Mouse (Mus musculus) ES-E14 (cell line): ENCODE results near the gene Zfp709. TPM values are rescaled to one million over a fixed set of nuclear protein-coding genes. Genes with fewer than 3 reads are reported as not detected.

Experiments
- DNase-seq: peaks from one replicate; pipeline ENCODE4 v3.0.0-alpha.2; 2013; ENCODE audit warnings: low read depth, low spot score
- H3K27ac ChIP-seq: 2 replicates; pipeline ENCODE4 v1.5.1; 2012; ENCODE audit warnings: low read depth, mild to moderate bottlenecking, low read length, moderate library complexity, mixed read lengths; ENCODE audit not compliant: poor library complexity, insufficient read depth, severe bottlenecking
- H3K36me3 ChIP-seq: 2 replicates; pipeline ENCODE4 v1.6.1; 2012; ENCODE audit warnings: mild to moderate bottlenecking, low read length, moderate library complexity, mixed read lengths; ENCODE audit not compliant: control insufficient read depth, poor library complexity, insufficient read depth, severe bottlenecking
- H3K4me1 ChIP-seq, 2 experiments: fragments of 150-350 bp in 1 of 2; sonication (generic) in 1 of 2; 2 replicates each; pipeline ENCODE4 v1.6.1; 2012; ENCODE audit warnings: low read length in 2 of 2, mild to moderate bottlenecking in 1 of 2, mixed read lengths in 1 of 2; ENCODE audit not compliant: control insufficient read depth in 2 of 2, insufficient read depth in 2 of 2, poor library complexity in 1 of 2
- H3K4me3 ChIP-seq, 2 experiments: fragments of 150-350 bp in 1 of 2; sonication (generic) in 1 of 2; 2 replicates each; pipeline ENCODE4 v1.5.1; 2012; ENCODE audit warnings: low read length in 2 of 2, low read depth in 1 of 2, mild to moderate bottlenecking in 1 of 2, mixed read lengths in 1 of 2; ENCODE audit not compliant: insufficient read depth in 1 of 2, poor library complexity in 1 of 2, severe bottlenecking in 1 of 2
- H3K9ac ChIP-seq: 2 replicates; pipeline ENCODE4 v1.6.1; 2012; ENCODE audit warnings: low read depth, mild to moderate bottlenecking, low read length, mixed read lengths; ENCODE audit not compliant: poor library complexity, insufficient read depth, severe bottlenecking
- H3K9me3 ChIP-seq: fragments of 150-350 bp; sonication (generic); 2 replicates; pipeline ENCODE4 v1.6.1; 2012; ENCODE audit warnings: low read depth, mild to moderate bottlenecking, low read length; ENCODE audit not compliant: control insufficient read depth, insufficient read depth
- CHD2 ChIP-seq: IDR thresholded peaks from 2 replicates; pipeline ENCODE4 v1.6.1; 2014; ENCODE audit warnings: mild to moderate bottlenecking, low read depth, low read length, inconsistent platforms
- HCFC1 ChIP-seq: IDR thresholded peaks from 2 replicates; pipeline ENCODE4 v1.6.1; 2012; ENCODE audit warnings: low read length, inconsistent platforms, borderline replicate concordance; ENCODE audit not compliant: insufficient read depth
- MAFK ChIP-seq: IDR thresholded peaks from 2 replicates; pipeline ENCODE4 v1.6.1; 2014; ENCODE audit warnings: mild to moderate bottlenecking, low read depth, low read length, inconsistent platforms; ENCODE audit not compliant: insufficient read depth
- ZC3H11A ChIP-seq: IDR thresholded peaks from 2 replicates; pipeline ENCODE4 v1.6.1; 2012; ENCODE audit warnings: low read depth, mild to moderate bottlenecking, inconsistent platforms, low read length, borderline replicate concordance
- ZNF384 ChIP-seq: IDR thresholded peaks from 2 replicates; pipeline ENCODE4 v1.6.1; 2012; ENCODE audit warnings: low read depth, low read length, inconsistent platforms
- in situ Hi-C, 2 experiments: fragments of 600-800 bp; cut with MboI; formaldehyde crosslinking; loops; one replicate each; pipeline ENCODE4 v1.15.1; 2025; ENCODE audit warnings: low sequenced_read_pairs in 2 of 2, inconsistent platforms in 1 of 2; ENCODE audit not compliant: unreplicated experiment in 2 of 2
- total RNA-seq: library from RNA; depleted of rRNA; stranded (reverse); fragments of 300-350 nt; gene quantifications from 2 replicates; pipeline ENCODE4 v1.2.3, GENCODE M21; 2012; rRNA removed

Zfp709 gene
- total RNA-seq, 1 experiment = 3.2 TPM

DNA sequence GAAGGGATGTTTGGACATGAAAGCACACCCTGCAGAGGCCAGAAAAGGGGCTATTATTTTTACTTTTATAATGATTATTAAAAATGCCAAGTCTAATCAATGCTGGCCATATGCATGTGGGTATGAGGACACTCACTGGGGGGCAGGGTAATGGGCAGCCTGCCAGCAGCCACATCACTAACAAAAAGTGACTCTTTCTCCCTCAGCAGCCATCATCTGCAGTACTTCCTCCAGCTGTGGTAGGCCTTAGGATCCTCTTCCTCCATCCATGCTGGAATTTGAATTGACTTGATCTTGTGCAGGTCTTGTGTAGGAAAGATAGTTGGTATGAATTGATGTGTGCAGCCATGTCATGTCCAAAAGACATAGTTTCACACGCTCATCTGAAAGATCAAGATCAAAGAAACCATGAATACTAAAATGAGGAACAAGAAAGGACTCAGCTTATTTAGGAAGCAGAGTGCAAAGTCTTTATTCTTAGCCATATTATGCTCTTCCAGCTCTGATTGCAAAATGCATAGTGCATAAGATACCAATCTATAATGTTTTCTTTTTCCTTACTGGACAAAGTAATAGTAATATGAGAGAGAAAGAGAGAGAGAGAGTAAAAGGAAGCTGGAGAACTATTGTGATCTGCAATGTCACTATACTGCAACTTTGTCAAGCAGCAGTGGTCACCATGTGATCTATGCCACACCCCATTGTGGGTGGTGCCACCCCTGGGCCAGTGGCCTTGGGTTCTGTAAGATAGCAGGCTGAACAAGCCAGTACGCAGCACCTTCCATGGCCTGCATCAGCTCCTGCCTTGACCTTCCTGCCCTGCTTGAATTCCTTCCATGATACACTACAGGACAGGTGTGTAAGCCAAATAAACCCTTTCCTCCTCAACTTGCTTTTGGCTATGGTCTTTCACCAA, 58.7 kb downstream of the Zfp709 start:
- peaks cover 2% of the 10 kb centered on the region; the same call in 1 of the 2 replicates for H3K9me3 ChIP-seq
- H3K36me3 ChIP-seq = no peaks in the 10 kb centered on the region
- no peaks in the 10 kb centered on the region for H3K4me1 ChIP-seq
- no peak overlapping the region for H3K9ac ChIP-seq
- in situ Hi-C loops = no loop called here
- TF ChIP-seq ZC3H11A = no peak
- no peak for TF ChIP-seq MAFK
- no peak for DNase-seq
- H3K4me3 ChIP-seq = no peak overlapping the region
- no peak overlapping the region for H3K27ac ChIP-seq

DNA sequence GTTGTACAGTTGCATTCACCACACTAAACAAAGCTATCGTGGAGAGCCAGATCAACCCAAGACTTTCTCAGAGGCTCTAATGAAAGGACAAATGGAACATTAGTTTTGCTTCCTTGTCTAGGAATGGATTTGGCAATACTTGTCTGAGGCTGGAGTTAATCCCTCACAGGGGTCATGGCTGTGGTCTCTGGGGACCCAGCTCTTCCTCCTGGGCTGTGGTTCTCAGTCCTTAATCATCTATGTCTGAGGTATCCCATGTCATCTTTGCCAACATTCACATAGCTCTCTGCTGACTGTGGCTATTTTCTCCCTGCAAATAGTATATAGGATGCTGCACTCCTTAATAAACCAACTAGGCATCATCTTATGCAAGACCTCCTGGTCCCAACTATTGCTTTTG, 60.0 kb downstream of the Zfp709 start:
- no peaks in the 10 kb centered on the region for H3K36me3 ChIP-seq
- DNase-seq = no peak
- H3K27ac ChIP-seq = no peak overlapping the region
- TF ChIP-seq HCFC1 (no peak), CHD2 (no peak), ZNF384 (no peak), ZC3H11A (no peak)
- H3K4me3 ChIP-seq = no peak overlapping the region
- no peaks in the 10 kb centered on the region for H3K9me3 ChIP-seq
- H3K4me1 ChIP-seq = no peaks in the 10 kb centered on the region
- no peak overlapping the region for H3K9ac ChIP-seq
- in situ Hi-C loops = no loop called here

Other genes starting within 250 kb of the Zfp709 start
- 3.0 and 9.1 TPM in 2 replicates for gene Unc13a, start 210.3 kb upstream of the Zfp709 start, total RNA-seq
- gene Jak3, start 205.7 kb upstream of the Zfp709 start, total RNA-seq = 19.0 and 27.3 TPM in 2 replicates
- 3.0 and 5.1 TPM in 2 replicates for gene Insl3, start 192.8 kb upstream of the Zfp709 start, total RNA-seq
- gene B3gnt3, start 180.2 kb upstream of the Zfp709 start, total RNA-seq = 1.1 and 1.3 TPM in 2 replicates
- gene Fcho1, start 156.3 kb upstream of the Zfp709 start, total RNA-seq = 21.9 and 45.1 TPM in 2 replicates
- gene Zfp882, start 26.6 kb downstream of the Zfp709 start, total RNA-seq = 6.7 and 7.1 TPM in 2 replicates
- 15.1 and 16.0 TPM in 2 replicates for gene Zfp617, start 26.6 kb downstream of the Zfp709 start, total RNA-seq
- 50.8 and 79.0 TPM in 2 replicates for gene Zfp961, start 69.0 kb downstream of the Zfp709 start, total RNA-seq
- gene Cyp4f18, start 127.6 kb downstream of the Zfp709 start, total RNA-seq = 0.18 and 0.32 TPM in 2 replicates
- gene Olfr372, start 159.2 kb downstream of the Zfp709 start, total RNA-seq = not detected in 2 replicates
- 0.13 TPM in 1 of 2 replicates, not detected in the other for gene Olfr373, start 201.2 kb downstream of the Zfp709 start, total RNA-seq
- 0.48 and 0.54 TPM in 2 replicates for gene Olfr374, start 225.0 kb downstream of the Zfp709 start, total RNA-seq